Mouse (Mus musculus) layer of hippocampus, adult 2 months (tissue): ENCODE measurements around the gene Olfr822. TPM values are rescaled to one million over a fixed set of nuclear protein-coding genes. Genes with fewer than 3 reads are reported as not detected.
"Not testable (repeated sequence)": the region's sequence is repeated elsewhere in the genome, so short reads cannot be mapped to it uniquely, and the experiment has no call there.

ENCODE experiments used
- DNase-seq, 2 experiments: peaks; one replicate each; pipeline ENCODE4 v3.0.0; 2022; ENCODE audit warnings: low spot score in 2 of 2
- H3K27ac ChIP-seq: fragments of 200-600 bp; 2 replicates; pipeline ENCODE4 v1.8.1; 2022
- H3K4me3 ChIP-seq: fragments of 200-600 bp; 2 replicates; pipeline ENCODE4 v1.8.1; 2022; ENCODE audit warnings: mild to moderate bottlenecking
- CTCF ChIP-seq: fragments of 200-600 bp; conservative IDR thresholded peaks from 2 replicates; pipeline ENCODE4 v1.8.1; 2022; ENCODE audit warnings: antibody characterized with exemption, mild to moderate bottlenecking, moderate library complexity
- long read RNA-seq, 2 experiments: library from polyadenylated mRNA; stranded (forward); transcript quantifications; one replicate each; pipeline ENCODE4 v2.0.0; 2021; ENCODE audit warnings: borderline mapping rate in 2 of 2
- total RNA-seq, 2 experiments: library from RNA; stranded (reverse); gene quantifications; 2 replicates each; pipeline ENCODE4 v1.2.3; 2021

The Olfr822 gene
- total RNA-seq, result not detected
- long read RNA-seq, experiment 1, result 0 reads
- long read RNA-seq, experiment 2, result 0 reads

DNA sequence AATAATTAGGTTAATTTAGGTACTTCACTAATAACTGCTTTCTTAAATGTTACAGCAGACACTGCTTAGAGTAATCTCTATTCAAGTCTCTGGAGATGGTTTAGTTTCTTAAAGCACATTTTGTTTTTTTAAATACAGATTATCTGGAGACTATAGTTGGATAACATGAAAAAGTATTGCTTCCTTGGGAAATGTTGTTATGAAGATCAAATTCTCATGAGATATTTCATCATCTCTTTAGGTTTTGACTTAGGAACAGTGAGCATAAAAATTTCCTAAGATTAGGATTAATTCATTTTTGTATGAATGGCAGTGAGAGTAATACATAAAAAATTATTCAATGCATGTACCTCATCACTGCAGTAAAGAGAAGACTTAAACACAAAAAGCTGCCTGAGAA is at the start of gene Olfr822:
Gene Olfr822 (plus strand): TSS at position 301 of the 400 bp plus-strand sequence.
- TF ChIP-seq CTCF, result no peak
- no peak within 1 kb of the TSS for H3K27ac ChIP-seq
- DNase-seq, result no peak
- no peak within 1 kb of the TSS for H3K4me3 ChIP-seq

DNA sequence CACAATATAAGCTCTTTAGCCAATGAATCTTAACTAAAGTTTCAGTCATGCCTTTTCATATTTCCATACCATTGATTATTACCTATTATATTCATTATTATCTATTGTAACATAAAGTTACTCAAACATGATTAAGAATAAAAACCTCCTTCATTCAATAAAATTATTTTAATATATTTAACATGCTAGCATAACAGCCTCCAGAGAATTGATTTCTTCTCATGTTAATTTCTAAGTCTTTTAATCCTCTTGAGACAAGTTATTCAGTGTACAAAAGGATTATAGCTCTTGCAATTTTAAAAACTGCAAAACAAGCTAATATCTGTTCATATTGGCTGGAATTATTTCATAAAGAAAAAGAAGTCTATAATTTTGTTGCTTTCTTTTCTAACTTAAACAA is 41.0 kb upstream of the Olfr822 start, which contains the start of gene Olfr821:
Gene Olfr821 (plus strand): TSS at position 301 of the 400 bp plus-strand sequence.
- no peak for TF ChIP-seq CTCF
- H3K4me3 ChIP-seq, result no peak within 1 kb of the TSS
- H3K27ac ChIP-seq, result no peak within 1 kb of the TSS
- DNase-seq, result no peak

DNA sequence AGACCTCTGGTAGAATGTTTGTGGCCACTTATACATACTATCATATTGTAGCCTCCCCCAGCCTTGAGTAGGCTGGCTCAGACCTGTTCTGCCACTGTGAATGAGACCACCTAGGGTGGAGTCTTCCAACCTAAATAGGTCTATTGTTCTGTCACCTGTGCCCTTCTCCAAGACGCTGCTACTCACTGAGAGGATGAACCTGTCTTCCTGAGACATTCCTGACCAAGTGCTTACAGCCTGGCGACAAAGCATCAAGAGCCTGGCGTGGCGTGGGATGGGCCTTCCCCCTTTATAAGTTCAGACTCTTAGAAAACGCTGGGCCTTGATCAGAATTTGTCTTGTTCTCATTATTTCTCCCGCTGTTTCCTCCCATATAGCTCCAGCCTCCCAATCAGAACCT is 33.9 kb upstream of the Olfr822 start:
- no peak for TF ChIP-seq CTCF
- DNase-seq, result no peak
- H3K4me3 ChIP-seq, result no peak overlapping the region
- H3K27ac ChIP-seq, result no peak overlapping the region

DNA sequence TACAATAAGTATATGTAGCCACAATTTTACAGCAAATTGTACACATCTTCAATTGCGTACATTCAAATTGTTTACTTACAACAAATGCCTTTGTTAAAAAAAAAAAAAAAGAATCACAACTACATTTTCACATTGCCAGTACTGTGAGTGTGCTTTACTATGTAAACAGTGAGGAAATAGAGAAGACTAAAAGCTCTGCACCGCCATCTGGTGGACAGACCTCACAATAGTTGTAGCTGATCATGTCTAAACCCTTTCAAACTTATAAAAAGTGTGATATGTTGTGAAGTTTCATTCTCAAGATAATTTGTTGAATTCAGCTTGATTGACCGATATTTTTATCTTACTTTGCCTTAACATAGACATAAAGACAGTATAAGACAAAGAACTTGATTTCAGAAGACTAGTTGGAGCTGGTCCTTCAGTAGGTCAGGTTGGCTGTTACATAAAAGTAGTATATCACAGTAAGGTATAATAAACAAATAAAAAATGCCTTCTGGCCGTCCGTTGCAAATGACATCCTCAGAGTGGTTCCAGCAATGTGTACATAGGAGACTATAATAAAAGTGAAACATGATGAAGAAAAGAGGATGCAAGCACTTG is 21.9 kb downstream of the Olfr822 start:
- Histone ChIP-seq H3K27ac (no peak overlapping the region), H3K4me3 (no peak overlapping the region)
- peak; percentile 83 for TF ChIP-seq CTCF
- DNase-seq, result peak; percentile 37 to 71

DNA sequence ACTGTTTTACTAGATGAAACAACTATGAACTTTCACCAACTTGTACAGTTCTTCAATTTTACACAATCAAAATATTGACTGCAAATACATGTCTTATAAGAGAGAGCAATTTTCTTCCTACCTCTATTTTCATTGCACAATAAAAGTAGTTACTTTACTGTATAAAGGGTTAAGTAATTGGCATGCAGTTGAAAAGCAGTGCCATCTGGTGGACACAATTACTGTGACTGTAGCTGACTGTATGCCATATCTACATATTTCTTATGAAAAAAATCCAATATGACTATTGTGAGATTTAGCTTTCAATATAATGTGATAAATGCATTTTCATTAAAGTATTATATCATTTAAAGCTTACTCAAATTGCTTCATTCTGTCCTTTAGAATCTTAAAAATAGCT is 25.1 kb downstream of the Olfr822 start:
- DNase-seq, result no peak
- H3K4me3 ChIP-seq, result no peak overlapping the region
- peak; percentile 66 for TF ChIP-seq CTCF
- H3K27ac ChIP-seq, result no peak overlapping the region

DNA sequence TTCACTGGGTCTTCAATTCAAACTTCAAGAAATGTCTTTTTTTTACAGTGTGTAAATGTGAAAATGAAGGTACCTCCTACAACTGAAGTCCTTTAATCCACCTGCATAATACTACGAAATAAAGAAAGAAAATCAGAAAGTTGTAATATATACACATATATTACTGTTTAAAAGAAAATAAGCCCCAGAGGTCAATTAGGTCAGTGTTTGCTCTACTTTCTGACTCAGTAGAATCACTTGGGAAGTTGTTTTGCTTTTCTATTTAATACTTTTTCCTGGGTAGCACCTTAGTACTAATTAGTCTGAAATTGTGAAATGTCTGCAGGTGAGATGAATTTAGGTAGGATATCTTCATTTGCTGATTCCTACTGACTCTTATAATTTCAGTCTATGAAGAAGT is 44.3 kb downstream of the Olfr822 start, which contains the start of gene Olfr823:
Gene Olfr823 (minus strand): TSS at position 101 of the 400 bp plus-strand sequence.
- DNase-seq, H3K4me3 ChIP-seq, H3K27ac ChIP-seq: not testable (repeated sequence)

DNA sequence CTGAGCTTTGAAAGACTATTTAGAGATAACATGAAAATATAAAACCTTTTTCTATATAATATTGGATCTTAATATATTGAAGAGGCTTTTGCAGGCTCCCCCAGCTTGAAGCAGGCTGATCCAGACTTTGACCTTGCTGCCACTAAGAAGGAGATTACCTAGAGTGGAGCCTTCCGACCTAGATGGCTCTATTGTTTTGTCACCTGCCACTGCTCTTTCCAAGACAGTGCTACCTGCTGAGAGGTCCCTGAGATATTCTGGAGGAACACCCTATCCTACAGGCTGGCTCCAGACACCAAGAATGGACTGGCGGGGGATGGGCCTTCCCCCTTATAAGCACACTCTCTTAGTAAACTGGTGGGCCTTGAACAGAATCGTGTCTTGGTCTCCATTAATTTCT is 45.0 kb downstream of the Olfr822 start:
- H3K27ac ChIP-seq, H3K4me3 ChIP-seq, DNase-seq: not testable (repeated sequence)

Other genes starting within 250 kb of the Olfr822 start
- not detected for gene Olfr812, start 225.1 kb upstream of the Olfr822 start, total RNA-seq
- not detected for gene Olfr813, start 215.8 kb upstream of the Olfr822 start, total RNA-seq
- gene Olfr814, start 191.4 kb upstream of the Olfr822 start, total RNA-seq, result not detected
- gene Olfr815, start 165.3 kb upstream of the Olfr822 start, total RNA-seq, result not detected
- not detected for gene Olfr816, start 155.6 kb upstream of the Olfr822 start, total RNA-seq
- not detected for gene Olfr818, start 122.1 kb upstream of the Olfr822 start, total RNA-seq
- not detected for gene Olfr819, start 103.9 kb upstream of the Olfr822 start, total RNA-seq
- not detected for gene Olfr247, start 95.1 kb upstream of the Olfr822 start, total RNA-seq
- gene Gm10310, start 86.1 kb upstream of the Olfr822 start, total RNA-seq, result not detected
- not detected for gene Olfr820, start 58.6 kb upstream of the Olfr822 start, total RNA-seq
- not detected for gene Olfr821, start 40.9 kb upstream of the Olfr822 start, total RNA-seq
- gene Olfr823, start 44.2 kb downstream of the Olfr822 start, total RNA-seq, result not detected
- not detected for gene Olfr824, start 58.8 kb downstream of the Olfr822 start, total RNA-seq
- gene Olfr825, start 95.6 kb downstream of the Olfr822 start, total RNA-seq, result not detected
- not detected for gene Olfr826, start 113.0 kb downstream of the Olfr822 start, total RNA-seq
- not detected for gene Olfr827, start 143.2 kb downstream of the Olfr822 start, total RNA-seq
- gene Neurod4, start 209.0 kb downstream of the Olfr822 start, total RNA-seq, result under 1 TPM; 0.10 to 0.18 TPM